Mouse (Mus musculus) inflammation-experienced regulatory T-cells, adult 6 months (primary cell): ENCODE measurements at regions not wholly inside any gene's neighbourhood (a gene's known extent, or its start where the extent isn't known, plus 50 kb on each side); places are given as distances from the start of the nearest gene placed in this dataset.

Experiments used
- ATAC-seq: one replicate; pipeline ENCODE4 v1.8.0; 2017

GRCm38 (mm10) chr2:173843671-173844070 lies 106.4 kb downstream of the Vapb start:
- ATAC-seq: no peak

- ATAC-seq: no peak
Measured at GRCm38 (mm10) chr2:173844524-173844923, 107.2 kb downstream of the Vapb start.

GRCm38 (mm10) chr2:173845155-173846029 lies 108.1 kb downstream of the Vapb start:
- no peak for ATAC-seq

GRCm38 (mm10) chr2:173851054-173851453 lies 113.7 kb downstream of the Vapb start:
- no peak for ATAC-seq

- peak; percentile 32 for ATAC-seq
Measured at GRCm38 (mm10) chr2:173854172-173854723, 116.9 kb downstream of the Vapb start.

- peak; percentile 74 for ATAC-seq
Measured at GRCm38 (mm10) chr2:173854846-173855245, 117.5 kb downstream of the Vapb start.

GRCm38 (mm10) chr2:173855296-173855695 lies 118.0 kb downstream of the Vapb start:
- peak; percentile 54 for ATAC-seq

GRCm38 (mm10) chr2:173857006-173857405 lies 119.7 kb downstream of the Vapb start:
- ATAC-seq: no peak

GRCm38 (mm10) chr2:173873048-173873447 lies 135.7 kb downstream of the Vapb start:
- ATAC-seq: no peak
